Mouse (Mus musculus): ENCODE measurements around the gene Dgki. TPM values are rescaled to one million over a fixed set of nuclear protein-coding genes. Genes with fewer than 3 reads are reported as not detected.
A peak's percentile ranks its signal among the peaks of the same experiment; 100 is the strongest.

Gene Dgki
- total and polyA plus RNA-seq, 2 experiments from 2014 or later, result 4.6 to 26.9 TPM

- Histone ChIP-seq H3K36me3 (ENCODE audit: insufficient read depth, low read length) (no peaks in the 10 kb centered on the region), H3K4me2 (ENCODE audit: low read depth, low read length, poor library complexity, severe bottlenecking) (no peak overlapping the region), H3K27ac (ENCODE audit: low read depth, low read length) (no peak overlapping the region), H3K4me1 (ENCODE audit: insufficient read depth, low read length) (no peaks in the 10 kb centered on the region), H3K9me3 (ENCODE audit: low read length) (0 out of 2 replicates have a peak, but pooled peaks cover 5% of the 10 kb centered on the region), H3K4me3 (ENCODE audit: low read depth, low read length) (no peak overlapping the region), H3K27me3 (ENCODE audit: insufficient read depth, low read length) (0 out of 2 replicates have a peak, but pooled peaks cover under 1% of the 10 kb centered on the region), H3K9ac (replicated peaks; ENCODE audit: low read length, poor library complexity, severe bottlenecking) (no peak overlapping the region)
- no peak for TF ChIP-seq CTCF (IDR thresholded peaks at IDR 0.05)
- ATAC-seq (ENCODE audit: low FRiP score), result no peak
- DNase-seq (ENCODE audit: low spot score), result no peak
- WGBS, result 86% methylated on average over 1 of the region's 1 CpGs
These were observed 6.6 kb upstream of the Dgki start for GRCm38 (mm10) chr6:37306616-37307015.

GRCm38 (mm10) chr6:37300492-37300891, 508 bp upstream of the Dgki start:
- Histone ChIP-seq H3K4me3 (ENCODE audit: low read depth, low read length) (peak overlapping the region; percentile 89), H3K9me3 (ENCODE audit: low read length) (no peaks in the 10 kb centered on the region), H3K4me1 (ENCODE audit: insufficient read depth, low read length) (peaks cover 20% of the 10 kb centered on the region), H3K36me3 (ENCODE audit: insufficient read depth, low read length) (no peaks in the 10 kb centered on the region), H3K4me2 (ENCODE audit: low read depth, low read length, poor library complexity, severe bottlenecking) (peak overlapping the region; percentile 83), H3K27me3 (ENCODE audit: insufficient read depth, low read length) (0 out of 2 replicates have a peak, but pooled peaks cover 3% of the 10 kb centered on the region), H3K27ac (ENCODE audit: low read depth, low read length) (peak overlapping the region; percentile 80), H3K9ac (replicated peaks; ENCODE audit: low read length, poor library complexity, severe bottlenecking) (peak overlapping the region; percentile 82)
- ATAC-seq (ENCODE audit: low FRiP score) (0 out of 2 replicates have a peak, but pooled peaks have one; percentile 6), DNase-seq (ENCODE audit: low spot score) (peak; percentile 12)
- 2% methylated on average over 13 of the region's 13 CpGs for WGBS
- TF ChIP-seq CTCF (IDR thresholded peaks at IDR 0.05), result no peak

- no peak for TF ChIP-seq CTCF (IDR thresholded peaks at IDR 0.05)
- peak overlapping the region; percentile 83 for H3K4me2 ChIP-seq (ENCODE audit: low read depth, low read length, poor library complexity, severe bottlenecking)
- H3K27me3 ChIP-seq (ENCODE audit: insufficient read depth, low read length), result 0 out of 2 replicates have a peak, but pooled peaks cover 3% of the 10 kb centered on the region
- peak overlapping the region; percentile 82 for H3K9ac ChIP-seq (replicated peaks; ENCODE audit: low read length, poor library complexity, severe bottlenecking)
- no peak for DNase-seq (ENCODE audit: low spot score)
- peak overlapping the region; percentile 89 for H3K4me3 ChIP-seq (ENCODE audit: low read depth, low read length)
- H3K9me3 ChIP-seq (ENCODE audit: low read length), result no peaks in the 10 kb centered on the region
- peaks cover 20% of the 10 kb centered on the region for H3K4me1 ChIP-seq (ENCODE audit: insufficient read depth, low read length)
- H3K36me3 ChIP-seq (ENCODE audit: insufficient read depth, low read length), result no peaks in the 10 kb centered on the region
- WGBS, result 22% methylated on average over 4 of the region's 4 CpGs
- ATAC-seq (ENCODE audit: low FRiP score), result no peak
- no peak overlapping the region for H3K27ac ChIP-seq (ENCODE audit: low read depth, low read length)
These were observed 1.0 kb downstream of the Dgki start for GRCm38 (mm10) chr6:37298982-37299381.

- Histone ChIP-seq H3K36me3 (ENCODE audit: insufficient read depth, low read length) (no peaks in the 10 kb centered on the region), H3K27ac (ENCODE audit: low read depth, low read length) (no peak overlapping the region), H3K9me3 (ENCODE audit: low read length) (no peaks in the 10 kb centered on the region), H3K27me3 (ENCODE audit: insufficient read depth, low read length) (0 out of 2 replicates have a peak, but pooled peaks cover 3% of the 10 kb centered on the region), H3K4me3 (ENCODE audit: low read depth, low read length) (peak overlapping the region; percentile 89), H3K4me1 (ENCODE audit: insufficient read depth, low read length) (peaks cover 20% of the 10 kb centered on the region), H3K9ac (replicated peaks; ENCODE audit: low read length, poor library complexity, severe bottlenecking) (peak overlapping the region; percentile 82; the same call in 1 of the 2 replicates), H3K4me2 (ENCODE audit: low read depth, low read length, poor library complexity, severe bottlenecking) (peak overlapping the region; percentile 83)
- ATAC-seq (ENCODE audit: low FRiP score) (no peak), DNase-seq (ENCODE audit: low spot score) (peak; percentile 51)
- no peak for TF ChIP-seq CTCF (IDR thresholded peaks at IDR 0.05)
- 30% methylated on average over 8 of the region's 8 CpGs for WGBS
These were observed 2.1 kb downstream of the Dgki start for GRCm38 (mm10) chr6:37297744-37298482.

GRCm38 (mm10) chr6:37292068-37292467, 7.9 kb downstream of the Dgki start:
- H3K9me3 ChIP-seq (ENCODE audit: low read length), result no peaks in the 10 kb centered on the region
- no peak for TF ChIP-seq CTCF (IDR thresholded peaks at IDR 0.05)
- peaks cover 4% of the 10 kb centered on the region for H3K4me1 ChIP-seq (ENCODE audit: insufficient read depth, low read length)
- ATAC-seq (ENCODE audit: low FRiP score), result no peak
- H3K4me3 ChIP-seq (ENCODE audit: low read depth, low read length), result no peak overlapping the region
- DNase-seq (ENCODE audit: low spot score), result no peak
- no peak overlapping the region for H3K9ac ChIP-seq (replicated peaks; ENCODE audit: low read length, poor library complexity, severe bottlenecking)
- H3K27me3 ChIP-seq (ENCODE audit: insufficient read depth, low read length), result no peaks in the 10 kb centered on the region
- WGBS, result 58% methylated on average over 2 of the region's 2 CpGs
- H3K36me3 ChIP-seq (ENCODE audit: insufficient read depth, low read length), result no peaks in the 10 kb centered on the region; the same call in 1 of the 2 replicates
- no peak overlapping the region for H3K4me2 ChIP-seq (ENCODE audit: low read depth, low read length, poor library complexity, severe bottlenecking)
- no peak overlapping the region for H3K27ac ChIP-seq (ENCODE audit: low read depth, low read length)

GRCm38 (mm10) chr6:37291171-37291570, 8.8 kb downstream of the Dgki start:
- Histone ChIP-seq H3K9me3 (ENCODE audit: low read length) (no peaks in the 10 kb centered on the region), H3K9ac (replicated peaks; ENCODE audit: low read length, poor library complexity, severe bottlenecking) (no peak overlapping the region), H3K27me3 (ENCODE audit: insufficient read depth, low read length) (no peaks in the 10 kb centered on the region), H3K4me1 (ENCODE audit: insufficient read depth, low read length) (peaks cover 3% of the 10 kb centered on the region), H3K27ac (ENCODE audit: low read depth, low read length) (no peak overlapping the region), H3K4me3 (ENCODE audit: low read depth, low read length) (no peak overlapping the region), H3K36me3 (ENCODE audit: insufficient read depth, low read length) (no peaks in the 10 kb centered on the region; the same call in 1 of the 2 replicates), H3K4me2 (ENCODE audit: low read depth, low read length, poor library complexity, severe bottlenecking) (no peak overlapping the region)
- ATAC-seq (ENCODE audit: low FRiP score), result no peak
- no peak for DNase-seq (ENCODE audit: low spot score)
- no peak for TF ChIP-seq CTCF (IDR thresholded peaks at IDR 0.05)
- WGBS, result 97% methylated on average over 1 of the region's 1 CpGs
